Mouse (Mus musculus): ENCODE results near the gene Tubb2a. TPM values are rescaled to one million over a fixed set of nuclear protein-coding genes. Genes with fewer than 3 reads are reported as not detected.

Gene Tubb2a
- polyA plus RNA-seq, 1 experiment from 2014 or later, result 150 TPM

DNA sequence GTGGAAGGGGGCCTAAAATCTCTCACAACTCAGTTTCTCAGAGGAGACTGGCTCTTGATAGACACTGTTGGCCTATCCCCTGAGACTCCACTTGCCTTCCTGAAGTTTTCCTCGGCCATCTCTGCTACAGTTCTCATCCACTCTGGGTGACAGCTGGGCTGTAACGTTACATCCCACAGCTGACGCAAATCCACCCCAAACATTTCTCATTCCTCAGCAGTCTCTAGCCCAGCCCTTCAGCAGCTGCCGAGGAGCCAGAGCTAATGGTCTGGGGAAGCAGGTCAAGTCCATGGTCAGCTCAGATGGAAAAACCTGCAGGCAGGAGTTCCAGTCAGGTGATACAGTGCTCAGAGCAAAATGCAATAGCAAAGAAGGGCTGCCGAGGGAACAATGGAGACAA lies 33.2 kb upstream of the Tubb2a start:
- Histone ChIP-seq H3K9ac (replicated peaks; ENCODE audit: low read length) (no peak overlapping the region), H3K27me3 (ENCODE audit: insufficient read depth, low read length) (no peaks in the 10 kb centered on the region), H3K4me3 (ENCODE audit: low read length) (no peak overlapping the region), H3K9me3 (ENCODE audit: low read length) (no peaks in the 10 kb centered on the region), H3K27ac (ENCODE audit: low read length) (peak overlapping the region; percentile 29; the same call in 1 of the 2 replicates), H3K4me1 (ENCODE audit: insufficient read depth, low read length) (no peaks in the 10 kb centered on the region), H3K36me3 (ENCODE audit: insufficient read depth, low read length) (no peaks in the 10 kb centered on the region), H3K4me2 (replicated peaks; ENCODE audit: low read depth, low read length) (no peak overlapping the region)
- WGBS, result 22% methylated on average over 5 of the region's 5 CpGs
- peak; percentile 70; the same call in 1 of the 2 replicates for ATAC-seq (ENCODE audit: low FRiP score, low TSS enrichment)

DNA sequence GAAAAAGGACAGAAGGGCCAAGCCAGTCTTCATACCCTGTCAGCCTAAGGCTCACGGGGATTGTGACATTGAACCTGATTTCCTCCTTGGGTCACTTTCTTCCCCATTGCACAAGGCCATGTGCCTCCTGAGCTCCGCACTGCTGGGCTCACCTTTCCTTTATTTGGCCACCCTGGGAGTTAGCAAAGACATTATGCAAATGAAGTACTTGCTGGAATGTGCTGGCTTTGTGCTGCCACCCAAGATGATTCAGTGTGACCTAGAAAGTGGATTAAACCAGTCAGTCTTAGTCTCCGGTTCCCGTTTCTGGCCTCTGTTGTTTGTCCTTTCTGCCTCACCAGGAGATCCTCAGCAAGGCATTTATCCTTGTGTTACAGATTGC lies 31.9 kb upstream of the Tubb2a start:
- Histone ChIP-seq H3K27me3 (ENCODE audit: insufficient read depth, low read length) (no peaks in the 10 kb centered on the region), H3K4me3 (ENCODE audit: low read length) (no peak overlapping the region), H3K36me3 (ENCODE audit: insufficient read depth, low read length) (no peaks in the 10 kb centered on the region), H3K9ac (replicated peaks; ENCODE audit: low read length) (no peak overlapping the region), H3K4me2 (replicated peaks; ENCODE audit: low read depth, low read length) (no peak overlapping the region), H3K9me3 (ENCODE audit: low read length) (no peaks in the 10 kb centered on the region), H3K4me1 (ENCODE audit: insufficient read depth, low read length) (no peaks in the 10 kb centered on the region), H3K27ac (ENCODE audit: low read length) (peak overlapping the region; percentile 52; the same call in 1 of the 2 replicates)
- 54% methylated on average over 4 of the region's 4 CpGs for WGBS
- peak; percentile 83 for ATAC-seq (ENCODE audit: low FRiP score, low TSS enrichment)

DNA sequence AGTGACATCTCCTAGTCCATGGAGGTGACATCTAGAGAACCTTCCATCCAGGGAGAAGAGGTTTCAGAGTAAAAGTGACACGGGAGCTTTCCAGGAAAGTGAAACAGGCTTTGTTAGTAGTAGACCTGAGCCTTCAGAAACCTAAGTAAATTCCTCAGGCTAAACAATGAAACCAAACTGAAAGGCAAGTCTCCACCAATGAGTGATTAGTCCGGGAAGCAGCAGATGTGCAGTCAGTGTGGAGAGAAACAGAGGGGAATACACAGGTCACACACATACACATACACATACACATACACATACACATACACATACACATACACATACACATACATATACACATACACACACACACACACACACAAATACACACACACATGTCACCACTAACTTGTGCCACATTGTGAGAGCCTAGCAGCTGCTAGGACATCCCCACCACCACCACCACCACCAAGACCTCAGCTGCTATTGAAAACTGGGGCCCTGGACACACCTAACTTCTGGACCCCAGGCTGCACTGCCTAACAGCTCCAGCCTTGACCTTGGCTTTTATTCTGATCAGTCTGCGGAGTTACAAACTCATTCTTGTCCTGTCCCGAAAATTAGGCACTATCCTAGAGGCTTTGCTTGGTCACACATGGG lies 31.3 kb upstream of the Tubb2a start:
- Histone ChIP-seq H3K4me3 (ENCODE audit: low read length) (no peak overlapping the region), H3K9me3 (ENCODE audit: low read length) (no peaks in the 10 kb centered on the region), H3K4me1 (ENCODE audit: insufficient read depth, low read length) (no peaks in the 10 kb centered on the region), H3K27ac (ENCODE audit: low read length) (peak overlapping the region; percentile 21; the same call in 1 of the 2 replicates), H3K36me3 (ENCODE audit: insufficient read depth, low read length) (no peaks in the 10 kb centered on the region), H3K9ac (replicated peaks; ENCODE audit: low read length) (no peak overlapping the region), H3K27me3 (ENCODE audit: insufficient read depth, low read length) (no peaks in the 10 kb centered on the region), H3K4me2 (replicated peaks; ENCODE audit: low read depth, low read length) (no peak overlapping the region)
- WGBS, result 79% methylated on average over 4 of the region's 4 CpGs
- ATAC-seq (ENCODE audit: low FRiP score, low TSS enrichment), result no peak

DNA sequence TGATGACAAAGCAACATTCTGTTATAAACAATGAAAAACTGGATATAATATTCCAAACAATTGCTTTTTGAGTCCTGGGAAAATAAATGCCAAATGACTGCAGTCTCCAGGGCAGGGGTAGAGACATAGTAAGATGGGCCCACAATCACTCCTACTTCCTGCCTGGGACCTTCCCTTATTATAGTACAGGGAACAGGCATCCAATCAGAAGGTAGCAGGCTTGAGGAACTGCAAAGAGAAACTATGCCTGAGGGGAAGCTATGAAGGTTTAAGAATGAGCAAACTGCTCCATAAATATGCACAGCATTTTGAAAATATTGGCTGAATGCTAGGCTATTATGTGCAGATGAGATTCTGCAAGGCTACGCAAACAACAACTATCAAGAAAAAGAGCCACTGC lies 29.2 kb upstream of the Tubb2a start:
- ATAC-seq (ENCODE audit: low FRiP score, low TSS enrichment), result no peak
- no peak overlapping the region for H3K4me2 ChIP-seq (replicated peaks; ENCODE audit: low read depth, low read length)
- 100% methylated on average over 1 of the region's 1 CpGs for WGBS

DNA sequence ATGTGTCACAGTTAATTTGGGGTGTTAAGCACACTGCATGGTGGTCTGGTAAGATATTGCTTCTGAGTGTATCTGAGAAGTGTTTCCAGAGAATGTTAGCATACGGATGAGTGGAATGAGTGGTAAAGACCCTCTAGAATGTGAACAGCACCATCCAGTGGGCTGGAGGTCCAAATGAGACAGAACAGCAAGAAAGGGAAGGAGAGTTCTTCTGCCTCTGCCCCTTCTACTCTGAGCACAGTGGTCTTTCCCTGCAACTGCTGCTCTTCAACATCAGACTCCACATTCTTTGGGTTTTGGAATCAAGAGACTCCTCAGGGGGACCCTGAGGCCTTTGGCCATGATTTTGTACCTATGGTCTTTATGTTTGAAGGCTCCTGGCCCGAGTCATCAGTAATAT lies 28.4 kb upstream of the Tubb2a start:
- Histone ChIP-seq H3K27ac (ENCODE audit: low read length) (no peak overlapping the region), H3K9ac (replicated peaks; ENCODE audit: low read length) (no peak overlapping the region), H3K36me3 (ENCODE audit: insufficient read depth, low read length) (no peaks in the 10 kb centered on the region), H3K4me3 (ENCODE audit: low read length) (no peak overlapping the region), H3K4me2 (replicated peaks; ENCODE audit: low read depth, low read length) (no peak overlapping the region), H3K4me1 (ENCODE audit: insufficient read depth, low read length) (no peaks in the 10 kb centered on the region), H3K27me3 (ENCODE audit: insufficient read depth, low read length) (no peaks in the 10 kb centered on the region), H3K9me3 (ENCODE audit: low read length) (no peaks in the 10 kb centered on the region)
- 83% methylated on average over 2 of the region's 2 CpGs for WGBS
- ATAC-seq (ENCODE audit: low FRiP score, low TSS enrichment), result no peak

More for the DNA sequence above, 29.2 kb upstream of the Tubb2a start:
- Histone ChIP-seq H3K36me3 (ENCODE audit: insufficient read depth, low read length) (no peaks in the 10 kb centered on the region), H3K27ac (ENCODE audit: low read length) (no peak overlapping the region), H3K9ac (replicated peaks; ENCODE audit: low read length) (no peak overlapping the region), H3K4me3 (ENCODE audit: low read length) (no peak overlapping the region), H3K4me1 (ENCODE audit: insufficient read depth, low read length) (no peaks in the 10 kb centered on the region), H3K9me3 (ENCODE audit: low read length) (no peaks in the 10 kb centered on the region), H3K27me3 (ENCODE audit: insufficient read depth, low read length) (no peaks in the 10 kb centered on the region)

DNA sequence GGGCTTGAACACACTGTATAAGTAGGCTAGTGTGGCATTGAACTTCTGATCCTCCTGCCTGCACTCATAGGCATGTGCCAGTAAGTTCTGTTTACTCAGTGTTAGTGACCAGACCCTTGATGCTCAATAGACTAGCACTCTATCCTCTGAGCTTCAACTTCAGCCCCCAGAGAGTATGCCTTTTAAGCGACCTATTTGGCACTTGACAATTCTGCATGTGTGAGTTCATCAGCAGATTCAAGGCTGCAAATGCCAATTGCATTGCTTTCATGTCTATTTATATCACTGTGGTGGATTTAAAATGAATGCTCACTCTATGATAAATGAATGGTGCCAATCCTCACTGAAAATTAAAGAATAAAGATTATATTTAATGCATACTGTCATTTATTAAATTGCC lies 27.6 kb upstream of the Tubb2a start:
- no peaks in the 10 kb centered on the region for H3K27me3 ChIP-seq (ENCODE audit: insufficient read depth, low read length)
- ATAC-seq (ENCODE audit: low FRiP score, low TSS enrichment), result no peak
- 67% methylated on average over 1 of the region's 1 CpGs for WGBS
- H3K4me3 ChIP-seq (ENCODE audit: low read length), result no peak overlapping the region
- no peak overlapping the region for H3K9ac ChIP-seq (replicated peaks; ENCODE audit: low read length)
- H3K9me3 ChIP-seq (ENCODE audit: low read length), result no peaks in the 10 kb centered on the region
- no peaks in the 10 kb centered on the region for H3K36me3 ChIP-seq (ENCODE audit: insufficient read depth, low read length)
- H3K27ac ChIP-seq (ENCODE audit: low read length), result no peak overlapping the region
- H3K4me2 ChIP-seq (replicated peaks; ENCODE audit: low read depth, low read length), result no peak overlapping the region
- H3K4me1 ChIP-seq (ENCODE audit: insufficient read depth, low read length), result no peaks in the 10 kb centered on the region

DNA sequence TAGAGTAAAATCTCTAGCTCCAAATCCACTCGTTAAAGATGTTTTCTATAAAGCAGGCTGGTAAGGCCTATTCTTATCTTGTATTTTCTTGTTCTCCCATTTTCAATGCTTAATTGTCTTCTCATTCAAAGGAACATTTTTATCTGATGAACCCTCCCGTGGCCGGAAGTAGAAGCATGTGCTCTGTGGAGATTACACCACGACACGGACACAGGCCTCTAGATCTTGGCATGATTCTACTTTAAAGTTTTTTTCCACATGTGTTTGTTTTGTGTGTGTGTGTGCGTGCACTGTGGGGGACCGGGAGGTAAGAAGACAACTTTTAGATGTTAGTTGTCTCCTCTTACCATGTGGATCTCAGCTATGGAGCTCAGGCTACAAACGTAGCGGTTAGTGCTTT lies 24.1 kb upstream of the Tubb2a start:
- peaks cover 2% of the 10 kb centered on the region; the same call in 1 of the 2 replicates for H3K9me3 ChIP-seq (ENCODE audit: low read length)
- H3K4me3 ChIP-seq (ENCODE audit: low read length), result no peak overlapping the region
- no peaks in the 10 kb centered on the region for H3K36me3 ChIP-seq (ENCODE audit: insufficient read depth, low read length)
- H3K9ac ChIP-seq (replicated peaks; ENCODE audit: low read length), result no peak overlapping the region
- no peak overlapping the region for H3K4me2 ChIP-seq (replicated peaks; ENCODE audit: low read depth, low read length)
- H3K27me3 ChIP-seq (ENCODE audit: insufficient read depth, low read length), result no peaks in the 10 kb centered on the region
- no peak for ATAC-seq (ENCODE audit: low FRiP score, low TSS enrichment)
- 81% methylated on average over 9 of the region's 9 CpGs for WGBS
- 0 out of 2 replicates have a peak, but pooled peaks cover 1% of the 10 kb centered on the region for H3K4me1 ChIP-seq (ENCODE audit: insufficient read depth, low read length)
- no peak overlapping the region for H3K27ac ChIP-seq (ENCODE audit: low read length)

DNA sequence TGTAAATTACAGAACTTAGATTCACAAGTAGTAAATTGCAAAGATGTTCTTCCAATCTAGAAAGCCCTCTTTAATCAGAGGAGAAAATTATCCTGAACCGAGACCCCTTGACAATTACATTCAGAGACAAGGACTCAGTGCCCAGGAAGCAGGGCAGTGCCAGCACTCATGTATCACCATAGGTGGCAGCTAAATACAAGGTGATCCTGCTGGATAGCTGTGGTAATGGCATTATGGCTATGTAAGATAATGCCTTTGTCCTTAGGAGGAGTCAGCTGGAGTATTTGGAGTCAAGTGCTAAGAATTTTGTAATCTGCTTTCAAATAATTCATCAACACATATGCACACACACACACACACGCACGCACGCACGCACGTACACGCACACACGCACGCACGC lies 23.4 kb upstream of the Tubb2a start:
- ATAC-seq (ENCODE audit: low FRiP score, low TSS enrichment), result no peak
- 97% methylated on average over 10 of the region's 10 CpGs for WGBS
- Histone ChIP-seq H3K4me1 (ENCODE audit: insufficient read depth, low read length) (peaks cover 6% of the 10 kb centered on the region; the same call in 1 of the 2 replicates), H3K4me2 (replicated peaks; ENCODE audit: low read depth, low read length) (no peak overlapping the region), H3K4me3 (ENCODE audit: low read length) (no peak overlapping the region), H3K9me3 (ENCODE audit: low read length) (peaks cover 2% of the 10 kb centered on the region; the same call in 1 of the 2 replicates), H3K36me3 (ENCODE audit: insufficient read depth, low read length) (no peaks in the 10 kb centered on the region), H3K9ac (replicated peaks; ENCODE audit: low read length) (no peak overlapping the region), H3K27me3 (ENCODE audit: insufficient read depth, low read length) (no peaks in the 10 kb centered on the region), H3K27ac (ENCODE audit: low read length) (no peak overlapping the region)

DNA sequence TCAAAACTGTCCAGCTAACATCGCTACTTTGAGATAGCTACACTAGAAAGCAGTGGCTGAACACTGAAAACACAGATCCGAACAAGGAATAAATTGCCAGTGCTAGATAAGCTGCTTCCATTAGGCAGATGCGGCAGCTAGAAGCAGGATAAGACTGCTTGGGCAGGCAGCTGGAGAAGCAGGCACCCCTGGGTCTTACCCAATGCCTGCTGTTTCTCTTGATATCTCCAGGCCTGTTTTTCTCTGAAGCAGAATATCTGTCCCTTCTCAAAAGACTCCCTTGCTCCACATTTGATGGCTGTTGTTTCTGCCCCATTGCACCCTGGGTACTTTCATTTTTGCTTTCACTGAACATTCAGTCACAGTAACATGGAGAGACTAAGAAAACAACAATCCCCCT lies 22.9 kb upstream of the Tubb2a start:
- Histone ChIP-seq H3K27ac (ENCODE audit: low read length) (no peak overlapping the region), H3K4me3 (ENCODE audit: low read length) (no peak overlapping the region), H3K27me3 (ENCODE audit: insufficient read depth, low read length) (no peaks in the 10 kb centered on the region), H3K9ac (replicated peaks; ENCODE audit: low read length) (no peak overlapping the region; the same call in 1 of the 2 replicates), H3K36me3 (ENCODE audit: insufficient read depth, low read length) (no peaks in the 10 kb centered on the region), H3K4me2 (replicated peaks; ENCODE audit: low read depth, low read length) (no peak overlapping the region), H3K4me1 (ENCODE audit: insufficient read depth, low read length) (peaks cover 10% of the 10 kb centered on the region; the same call in 1 of the 2 replicates), H3K9me3 (ENCODE audit: low read length) (peaks cover 2% of the 10 kb centered on the region; the same call in 1 of the 2 replicates)
- WGBS, result 93% methylated on average over 3 of the region's 3 CpGs
- no peak for ATAC-seq (ENCODE audit: low FRiP score, low TSS enrichment)

DNA sequence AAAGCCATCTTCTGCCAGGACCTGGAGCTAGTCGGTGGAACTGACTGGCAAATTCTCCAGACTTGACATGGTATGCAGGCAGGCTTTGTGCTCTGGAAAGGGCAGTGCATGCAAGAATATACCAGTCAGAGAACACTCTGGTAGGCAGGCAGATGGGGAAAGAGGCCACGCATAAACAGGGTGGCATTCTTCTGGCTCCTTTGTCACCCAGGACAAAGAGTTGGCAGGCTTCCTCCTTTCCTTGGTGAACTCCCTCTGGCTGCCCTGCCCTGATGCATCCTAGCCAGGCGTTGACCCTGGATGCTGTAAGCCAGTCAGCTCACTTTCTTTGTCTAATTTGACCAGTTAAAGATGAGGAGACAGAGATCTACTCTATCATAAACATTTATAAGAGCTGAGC lies 19.3 kb upstream of the Tubb2a start:
- no peaks in the 10 kb centered on the region for H3K36me3 ChIP-seq (ENCODE audit: insufficient read depth, low read length)
- ATAC-seq (ENCODE audit: low FRiP score, low TSS enrichment), result no peak
- H3K4me2 ChIP-seq (replicated peaks; ENCODE audit: low read depth, low read length), result no peak overlapping the region
- 0 out of 2 replicates have a peak overlapping the region, but pooled peaks have one; percentile 17 for H3K27ac ChIP-seq (ENCODE audit: low read length)
- H3K9me3 ChIP-seq (ENCODE audit: low read length), result peaks cover 2% of the 10 kb centered on the region; the same call in 1 of the 2 replicates
- no peaks in the 10 kb centered on the region for H3K27me3 ChIP-seq (ENCODE audit: insufficient read depth, low read length)
- peaks cover 10% of the 10 kb centered on the region; the same call in 1 of the 2 replicates for H3K4me1 ChIP-seq (ENCODE audit: insufficient read depth, low read length)
- WGBS, result 79% methylated on average over 3 of the region's 3 CpGs
- no peak overlapping the region for H3K9ac ChIP-seq (replicated peaks; ENCODE audit: low read length)
- H3K4me3 ChIP-seq (ENCODE audit: low read length), result no peak overlapping the region
